Mouse (Mus musculus) erythroblast, embryonic 14.5 days (primary cell): ENCODE data around the gene Tspan18.

Experiments
- GATA1 ChIP-seq: IDR thresholded peaks from 2 replicates; pipeline ENCODE4 v1.6.1; 2012; ENCODE audit warnings: low read length, inconsistent platforms, mixed read lengths
- TAL1 ChIP-seq: IDR thresholded peaks from 3 replicates; pipeline ENCODE4 v1.6.1; 2012; ENCODE audit warnings: low read length, inconsistent platforms, mixed read lengths

GRCm38 (mm10) chr2:93352915-93353685 is 18.8 kb upstream of the Tspan18 start:
- TF ChIP-seq GATA1 (no peak), TAL1 (no peak)
